Mouse (Mus musculus) right cerebral cortex, adult 2 months (tissue): ENCODE measurements around the gene Pmpca.
A peak's percentile ranks its signal among the peaks of the same experiment; 100 is the strongest.

Experiments used
- DNase-seq, 2 experiments: peaks; one replicate each; pipeline ENCODE4 v3.0.0; 2021 to 2022; ENCODE audit warnings: low spot score in 2 of 2

Gene Pmpca

GRCm38 (mm10) chr2:26429851-26430250 lies 40.7 kb downstream of the Pmpca start:
- DNase-seq: no peak

- DNase-seq: no peak
Observed at GRCm38 (mm10) chr2:26434791-26435572, 45.8 kb downstream of the Pmpca start.

GRCm38 (mm10) chr2:26437221-26437620 lies 48.1 kb downstream of the Pmpca start:
- DNase-seq: peak; percentile 49 to 69

GRCm38 (mm10) chr2:26438373-26438772 lies 49.2 kb downstream of the Pmpca start:
- DNase-seq: no peak

- DNase-seq: no peak
Observed at GRCm38 (mm10) chr2:26439671-26440070, 50.5 kb downstream of the Pmpca start.

GRCm38 (mm10) chr2:26441261-26441660 lies 52.1 kb downstream of the Pmpca start:
- no peak for DNase-seq

GRCm38 (mm10) chr2:26441688-26442087 lies 52.5 kb downstream of the Pmpca start:
- DNase-seq: no peak

- DNase-seq: no peak
Observed at GRCm38 (mm10) chr2:26442843-26443242, 53.7 kb downstream of the Pmpca start.

GRCm38 (mm10) chr2:26443876-26444275 lies 54.7 kb downstream of the Pmpca start:
- DNase-seq: no peak

GRCm38 (mm10) chr2:26444368-26444767 lies 55.2 kb downstream of the Pmpca start:
- peak in 1 of 2 experiments; percentile 17 for DNase-seq

GRCm38 (mm10) chr2:26444946-26445665 lies 56.0 kb downstream of the Pmpca start, which contains the start of gene Sec16a:
Gene Sec16a, minus strand, starts transcription at chr2:26445216.
- DNase-seq: peak; percentile 98 to 99

- peak; percentile 93 to 97 for DNase-seq
Observed at GRCm38 (mm10) chr2:26445666-26446445, 56.7 kb downstream of the Pmpca start.

- DNase-seq: no peak
Observed at GRCm38 (mm10) chr2:26446671-26447070, 57.5 kb downstream of the Pmpca start.
